Mouse (Mus musculus): ENCODE results near the gene Wnt10b.

Gene Wnt10b

DNA sequence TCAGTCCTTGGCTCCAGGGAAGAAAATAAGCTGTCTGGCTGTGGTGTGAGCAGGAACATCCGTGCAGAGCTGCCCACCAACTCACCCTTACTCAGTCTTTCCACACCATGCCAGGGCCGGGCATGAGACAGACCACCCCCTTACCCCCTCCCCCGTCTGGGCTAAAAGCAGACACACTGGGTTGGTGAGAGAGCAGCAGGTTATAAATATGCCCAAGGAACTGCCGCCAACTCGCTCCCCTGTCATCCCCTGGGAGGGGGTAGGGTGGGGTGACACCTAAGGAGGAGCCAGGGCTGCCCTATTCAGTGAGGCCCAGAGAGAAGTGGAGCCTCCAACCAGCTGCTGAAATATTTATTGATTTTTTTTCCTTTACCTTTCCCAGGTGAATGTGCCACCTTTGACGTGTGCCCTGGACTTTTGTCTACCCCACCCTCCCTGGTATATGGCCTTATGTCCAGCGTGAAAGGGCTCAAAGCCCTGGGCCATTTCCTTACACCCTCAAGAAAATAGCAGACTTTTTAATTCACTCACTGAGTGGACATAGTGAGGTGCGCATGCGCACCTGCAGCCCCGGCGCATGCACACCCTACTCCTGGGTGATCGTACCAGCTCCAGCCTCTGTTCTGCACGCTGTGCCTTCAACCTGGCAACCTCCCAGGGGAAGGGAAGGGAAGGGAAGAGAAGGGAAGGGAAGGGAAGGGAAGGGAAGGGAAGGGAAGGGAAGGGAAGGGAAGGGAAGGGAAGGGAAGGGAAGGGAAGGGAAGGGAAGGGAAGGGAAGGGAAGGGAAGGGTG lies 19.0 kb upstream of the Wnt10b start:
- no peak for DNase-seq (ENCODE audit: low spot score in 2 of 2)

DNA sequence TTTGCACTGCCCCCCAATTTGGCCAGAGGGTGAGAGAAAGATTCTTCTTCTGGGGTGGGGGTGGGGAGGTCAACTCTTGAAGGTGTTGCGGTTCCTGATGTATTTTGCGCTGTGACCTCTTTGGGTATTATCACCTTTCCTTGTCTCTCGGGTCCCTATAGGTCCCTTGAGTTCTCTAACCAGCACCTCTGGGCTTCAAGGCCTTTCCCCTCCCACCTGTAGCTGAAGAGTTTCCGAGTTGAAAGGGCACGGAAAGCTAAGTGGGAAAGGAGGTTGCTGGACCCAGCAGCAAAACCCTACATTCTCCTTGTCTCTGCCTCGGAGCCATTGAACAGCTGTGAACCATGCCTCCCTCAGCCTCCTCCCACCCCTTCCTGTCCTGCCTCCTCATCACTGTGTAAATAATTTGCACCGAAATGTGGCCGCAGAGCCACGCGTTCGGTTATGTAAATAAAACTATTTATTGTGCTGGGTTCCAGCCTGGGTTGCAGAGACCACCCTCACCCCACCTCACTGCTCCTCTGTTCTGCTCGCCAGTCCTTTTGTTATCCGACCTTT lies 15.3 kb upstream of the Wnt10b start:
- no peak for DNase-seq (ENCODE audit: low spot score in 2 of 2)

DNA sequence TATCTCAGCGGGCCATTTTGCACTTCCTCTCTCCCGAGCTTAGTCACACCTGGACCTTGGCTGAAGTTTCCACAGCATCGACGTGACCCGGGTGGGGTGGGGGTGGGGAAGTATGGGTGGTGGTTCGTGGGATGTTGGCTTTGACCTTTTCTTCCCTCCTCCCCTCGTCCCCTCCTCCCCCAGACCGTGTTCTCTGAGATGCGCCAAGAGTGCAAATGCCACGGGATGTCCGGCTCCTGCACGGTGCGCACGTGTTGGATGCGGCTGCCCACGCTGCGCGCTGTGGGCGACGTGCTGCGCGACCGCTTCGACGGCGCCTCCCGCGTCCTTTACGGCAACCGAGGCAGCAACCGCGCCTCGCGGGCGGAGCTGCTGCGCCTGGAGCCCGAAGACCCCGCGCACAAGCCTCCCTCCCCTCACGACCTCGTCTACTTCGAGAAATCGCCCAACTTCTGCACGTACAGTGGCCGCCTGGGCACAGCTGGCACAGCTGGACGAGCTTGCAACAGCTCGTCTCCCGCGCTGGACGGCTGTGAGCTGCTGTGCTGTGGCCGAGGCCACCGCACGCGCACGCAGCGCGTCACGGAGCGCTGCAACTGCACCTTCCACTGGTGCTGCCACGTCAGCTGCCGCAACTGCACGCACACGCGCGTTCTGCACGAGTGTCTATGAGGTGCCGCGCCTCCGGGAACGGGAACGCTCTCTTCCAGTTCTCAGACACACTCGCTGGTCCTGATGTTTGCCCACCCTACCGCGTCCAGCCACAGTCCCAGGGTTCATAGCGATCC lies 14.5 kb upstream of the Wnt10b start:
- peak; percentile 42 to 73 for DNase-seq (ENCODE audit: low spot score in 2 of 2)

- DNase-seq (ENCODE audit: low spot score in 2 of 2): no peak
Observed at GRCm38 (mm10) chr15:98791771-98792170, 13.8 kb upstream of the Wnt10b start.

GRCm38 (mm10) chr15:98791221-98791620 lies 13.3 kb upstream of the Wnt10b start:
- DNase-seq (ENCODE audit: low spot score in 2 of 2): no peak

DNA sequence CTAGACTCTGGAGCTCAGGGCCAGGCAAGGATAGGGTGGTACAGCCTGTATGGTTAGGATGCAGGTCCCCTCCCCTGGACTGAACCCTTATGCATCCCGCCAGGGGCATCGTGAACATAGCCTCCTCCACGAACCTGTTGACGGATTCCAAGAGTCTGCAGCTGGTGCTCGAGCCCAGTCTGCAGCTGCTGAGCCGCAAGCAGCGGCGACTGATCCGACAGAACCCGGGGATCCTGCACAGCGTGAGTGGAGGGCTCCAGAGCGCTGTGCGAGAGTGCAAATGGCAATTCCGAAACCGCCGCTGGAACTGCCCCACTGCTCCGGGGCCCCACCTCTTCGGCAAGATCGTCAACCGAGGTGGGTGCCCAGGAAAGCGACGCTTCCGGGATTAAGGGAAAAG lies 12.8 kb upstream of the Wnt10b start:
- DNase-seq (ENCODE audit: low spot score in 2 of 2): no peak

DNA sequence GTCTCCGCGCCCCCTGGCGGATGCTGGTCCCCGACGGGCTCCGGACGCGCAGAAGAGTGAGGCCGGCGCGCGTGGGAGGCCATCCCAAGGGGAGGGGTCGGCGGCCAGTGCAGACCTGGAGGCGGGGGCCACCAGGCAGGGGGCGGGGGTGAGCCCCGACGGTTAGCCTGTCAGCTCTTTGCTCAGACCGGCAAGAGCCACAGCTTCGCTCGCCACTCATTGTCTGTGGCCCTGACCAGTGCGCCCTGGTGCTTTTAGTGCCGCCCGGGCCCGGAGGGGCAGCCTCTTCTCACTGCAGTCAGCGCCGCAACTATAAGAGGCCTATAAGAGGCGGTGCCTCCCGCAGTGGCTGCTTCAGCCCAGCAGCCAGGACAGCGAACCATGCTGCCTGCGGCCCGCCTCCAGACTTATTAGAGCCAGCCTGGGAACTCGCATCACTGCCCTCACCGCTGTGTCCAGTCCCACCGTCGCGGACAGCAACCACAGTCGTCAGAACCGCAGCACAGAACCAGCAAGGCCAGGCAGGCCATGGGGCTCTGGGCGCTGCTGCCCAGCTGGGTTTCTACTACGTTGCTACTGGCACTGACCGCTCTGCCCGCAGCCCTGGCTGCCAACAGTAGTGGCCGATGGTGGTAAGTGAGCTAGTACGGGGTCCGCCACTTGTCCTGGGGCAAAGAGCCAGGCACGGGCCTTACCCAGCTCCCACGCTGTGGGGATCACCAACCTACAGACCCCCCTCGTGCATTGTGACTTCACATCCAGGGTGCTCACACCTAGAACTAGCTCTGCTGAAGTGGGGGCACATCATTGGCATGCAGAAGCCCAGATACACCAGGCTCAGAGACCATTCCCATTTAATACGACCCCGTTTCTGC lies 11.9 kb upstream of the Wnt10b start, which contains the start of gene Wnt1:
Gene Wnt1 (plus strand): TSS at position 197 of the 875 bp plus-strand sequence.
- DNase-seq (ENCODE audit: low spot score in 2 of 2): no peak

GRCm38 (mm10) chr15:98788972-98789660 lies 11.2 kb upstream of the Wnt10b start:
- no peak for DNase-seq (ENCODE audit: low spot score in 2 of 2)

DNA sequence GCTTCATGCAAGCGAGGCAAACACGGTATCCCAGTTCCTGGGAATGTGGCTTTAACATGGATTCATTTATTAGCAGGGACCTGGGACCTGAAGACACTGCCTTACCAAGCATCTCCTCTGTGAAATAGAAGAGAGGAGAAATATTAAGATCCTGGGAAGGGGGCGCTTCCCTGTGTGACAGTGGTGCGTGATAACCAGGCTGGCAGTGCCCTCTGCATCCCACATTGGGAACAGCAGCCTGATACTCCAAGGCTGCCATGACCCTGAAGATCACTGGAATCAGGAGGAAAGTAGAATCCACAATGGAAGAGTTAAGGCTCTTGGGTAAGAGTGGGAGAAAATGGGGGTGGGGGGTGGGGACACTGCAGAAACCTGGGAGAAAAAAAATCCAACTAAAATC lies 10.0 kb upstream of the Wnt10b start:
- DNase-seq (ENCODE audit: low spot score in 2 of 2): no peak

DNA sequence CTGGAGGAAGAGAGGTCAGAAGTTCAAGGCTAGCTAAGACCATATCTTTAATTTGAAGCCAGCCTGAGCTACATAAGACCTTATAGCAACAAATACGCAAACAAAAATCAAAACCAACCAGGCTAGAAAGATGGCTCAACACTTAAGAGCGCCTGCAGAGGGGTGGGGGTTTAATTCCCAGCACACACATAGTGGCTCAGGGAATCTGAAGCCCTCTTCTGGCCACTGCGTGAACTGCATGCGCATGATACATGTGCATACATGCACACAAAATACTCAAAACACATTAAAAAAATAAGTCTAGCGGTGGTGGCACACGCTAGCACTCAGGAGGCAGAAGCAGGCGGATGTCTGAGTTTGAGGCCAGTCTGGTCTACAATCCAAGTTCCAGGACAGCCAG lies 7.8 kb upstream of the Wnt10b start:
- DNase-seq (ENCODE audit: low spot score in 2 of 2): no peak

DNA sequence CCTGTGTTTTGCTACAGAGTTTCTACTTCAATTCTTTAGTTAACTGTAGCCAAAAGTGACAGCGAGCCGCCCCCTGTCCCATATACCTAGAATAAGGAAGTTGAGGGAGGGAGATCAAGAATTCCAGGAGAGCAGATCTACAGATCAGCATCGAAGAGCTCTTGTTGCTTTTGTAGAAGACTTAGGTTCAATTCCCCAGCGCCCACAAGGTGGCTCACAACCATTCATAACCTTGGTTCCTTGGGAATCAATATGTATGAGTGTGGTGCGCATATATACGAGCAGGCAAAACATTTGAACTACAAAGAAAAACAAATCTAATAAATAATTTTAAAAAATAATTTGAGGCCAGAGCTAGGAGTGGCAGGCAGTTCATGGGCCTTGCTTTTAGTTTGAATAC lies 3.2 kb upstream of the Wnt10b start:
- DNase-seq (ENCODE audit: low spot score in 2 of 2): no peak

DNA sequence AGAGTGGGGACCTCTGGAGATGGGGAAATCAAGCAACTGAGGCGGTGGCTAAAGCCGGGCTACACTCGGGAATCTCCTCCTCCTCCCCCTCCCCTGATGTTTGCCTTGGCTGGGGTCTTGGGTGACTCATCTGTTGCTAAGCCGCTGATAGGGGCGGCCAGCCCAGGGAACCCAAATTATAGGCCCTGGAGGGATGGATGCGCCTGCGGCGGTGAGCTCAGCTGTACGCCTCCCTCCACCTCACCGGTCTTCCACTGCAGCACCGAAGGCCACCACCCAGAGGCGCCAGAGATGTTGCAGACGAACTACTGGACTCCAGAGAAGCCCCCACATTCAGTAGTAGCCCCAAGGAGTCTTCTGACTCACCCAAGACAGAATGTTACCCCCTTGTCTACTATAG lies 2.6 kb upstream of the Wnt10b start:
- DNase-seq (ENCODE audit: low spot score in 2 of 2): no peak

DNA sequence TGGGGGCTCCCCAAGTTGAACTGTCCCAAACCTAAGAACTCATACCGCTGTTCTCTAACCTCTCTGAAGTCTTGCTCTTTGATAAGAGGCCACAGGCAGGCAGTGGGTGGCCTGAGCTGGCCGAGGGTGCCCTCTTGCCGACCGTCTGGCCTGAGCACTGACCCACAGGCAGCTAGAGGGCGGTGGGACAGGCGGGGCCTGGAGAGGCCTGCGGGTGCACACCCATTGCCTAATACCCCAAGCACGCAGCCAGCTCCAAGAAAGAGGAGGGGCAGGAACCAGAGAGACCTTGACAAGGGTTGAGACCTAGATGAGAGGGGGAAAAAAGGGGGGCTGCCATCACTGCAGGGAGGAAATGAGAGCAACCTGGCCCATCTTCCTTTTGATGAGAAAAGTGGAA lies 2.1 kb upstream of the Wnt10b start:
- no peak for DNase-seq (ENCODE audit: low spot score in 2 of 2)

DNA sequence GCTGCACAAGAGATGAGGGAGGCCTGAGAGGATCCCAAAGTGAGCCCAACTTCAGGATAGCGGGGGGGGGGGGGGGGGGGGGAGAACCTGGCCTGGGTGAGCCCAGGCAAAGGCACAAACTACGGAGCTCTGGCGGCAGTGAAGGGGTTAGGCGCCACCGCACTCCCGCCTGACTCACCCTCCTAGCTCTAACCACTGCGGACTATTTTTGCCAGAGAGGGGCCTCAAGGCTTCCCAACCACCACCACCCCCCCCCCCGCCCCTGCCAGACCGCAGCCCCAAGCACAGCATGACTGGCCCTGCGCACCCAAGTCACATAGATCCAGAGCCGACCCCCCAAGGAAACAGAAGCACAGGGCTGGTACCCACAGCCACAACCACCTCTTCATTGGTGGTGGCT lies 856 bp upstream of the Wnt10b start:
- no peak for DNase-seq (ENCODE audit: low spot score in 2 of 2)

GRCm38 (mm10) chr15:98778191-98778770 lies 331 bp upstream of the Wnt10b start:
- no peak for DNase-seq (ENCODE audit: low spot score in 2 of 2)

DNA sequence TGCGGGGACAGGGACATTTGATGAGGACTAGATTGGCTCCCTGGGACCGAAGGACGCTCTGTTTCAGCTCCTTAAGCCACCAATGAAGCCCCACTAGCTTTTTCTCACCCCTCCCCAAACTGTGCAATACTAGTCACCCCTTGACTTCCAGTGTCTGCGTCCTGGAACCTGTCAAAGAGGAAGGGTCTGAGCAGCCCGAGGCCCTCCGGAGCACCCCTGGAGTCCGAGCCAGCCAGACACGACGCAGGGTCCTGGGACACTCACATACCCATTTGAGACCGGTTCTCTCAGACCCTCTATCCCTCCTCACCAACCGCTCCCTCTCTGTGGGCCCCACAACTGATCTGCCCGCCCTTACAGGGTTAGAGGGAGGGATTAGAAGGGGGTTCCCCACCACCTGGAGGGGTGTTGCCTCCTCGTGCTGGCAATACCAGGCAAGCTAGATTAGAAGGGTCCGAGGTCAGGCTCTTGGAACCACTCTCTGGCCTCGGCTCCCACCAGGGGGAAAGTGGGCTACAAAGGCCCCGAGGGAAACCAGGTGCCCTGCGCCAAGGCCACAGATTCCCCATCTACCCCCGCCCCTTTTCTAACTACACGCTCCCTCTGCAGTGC lies 839 bp downstream of the Wnt10b start:
- DNase-seq (ENCODE audit: low spot score in 2 of 2): no peak

DNA sequence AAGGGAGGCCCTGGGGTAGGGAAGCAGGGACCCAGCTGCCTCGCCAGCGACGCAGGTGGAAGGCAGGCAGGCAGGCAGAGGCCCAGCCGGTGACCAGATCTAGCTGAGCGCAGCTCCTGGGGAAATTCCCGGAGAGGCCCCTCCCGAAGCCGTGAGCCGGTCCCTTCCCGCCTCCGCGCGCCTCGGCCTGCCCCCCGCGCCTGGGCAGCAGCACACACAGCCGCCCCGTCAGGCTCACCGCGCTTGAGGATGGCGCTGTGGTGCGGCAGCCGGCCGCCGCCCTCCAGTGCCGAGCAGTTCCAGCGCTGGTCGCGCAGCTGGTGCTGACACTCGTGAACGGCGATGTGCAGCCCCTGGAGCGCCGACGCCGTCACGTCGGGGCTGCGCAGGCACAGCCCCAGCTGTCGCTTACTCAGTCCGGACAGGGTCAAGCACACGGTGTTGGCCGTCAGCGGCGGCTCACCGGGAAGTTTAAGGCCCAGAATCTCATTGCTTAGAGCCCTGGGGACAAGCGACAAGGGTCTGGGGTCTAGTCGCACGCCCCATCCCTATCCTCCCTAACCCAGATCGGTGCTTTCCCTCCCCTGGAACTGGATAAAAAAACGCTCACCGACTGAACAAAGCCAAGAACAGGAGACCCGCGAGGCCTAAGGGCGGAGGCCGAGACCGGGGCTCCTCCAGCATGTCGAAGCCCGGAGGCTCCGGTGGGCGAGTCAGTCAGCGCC lies 1.5 kb downstream of the Wnt10b start:
- no peak for DNase-seq (ENCODE audit: low spot score in 2 of 2)

- DNase-seq (ENCODE audit: low spot score in 2 of 2): no peak
Observed at GRCm38 (mm10) chr15:98775533-98775932, 2.4 kb downstream of the Wnt10b start.

DNA sequence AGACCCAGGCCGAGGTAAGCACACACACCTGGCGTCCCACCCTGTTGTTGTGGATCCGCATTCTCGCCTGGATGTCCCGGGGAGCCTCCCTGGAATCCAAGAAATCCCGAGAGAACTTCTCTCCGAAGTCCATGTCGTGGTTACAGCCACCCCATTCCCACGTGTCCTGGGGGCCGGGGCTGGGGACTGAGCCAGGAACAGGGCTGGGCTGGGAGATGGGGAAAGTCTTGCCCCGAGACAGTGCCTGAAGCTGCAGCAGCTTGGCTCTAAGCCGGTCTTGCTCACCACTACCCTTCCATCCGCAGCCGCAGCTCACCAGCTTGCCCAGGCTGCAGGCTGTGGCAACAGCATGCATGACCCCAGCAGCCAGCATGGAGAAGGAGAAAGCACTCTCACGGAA lies 3.9 kb downstream of the Wnt10b start:
- no peak for DNase-seq (ENCODE audit: low spot score in 2 of 2)

Data from frontal cortex, postnatal 36 days (tissue).